Mouse (Mus musculus) 3T3-L1 (cell line): Measurements from ENCODE around the gene Itgb1bp1.
A peak's percentile ranks its signal among the peaks of the same experiment; 100 is the strongest.

ENCODE experiments used
- DNase-seq: peaks from one replicate; pipeline ENCODE4 v3.0.0-alpha.2; 2015; ENCODE audit warnings: low read depth, low spot score

Gene Itgb1bp1

GRCm38 (mm10) chr12:21247711-21248392, 38.2 kb downstream of the Itgb1bp1 start:
- no peak for DNase-seq

- DNase-seq: no peak
Measured at GRCm38 (mm10) chr12:21244375-21244960, 41.6 kb downstream of the Itgb1bp1 start.

- no peak for DNase-seq
Measured at GRCm38 (mm10) chr12:21241965-21242364, 44.1 kb downstream of the Itgb1bp1 start.

- peak; percentile 72 for DNase-seq
Measured at GRCm38 (mm10) chr12:21234560-21234959, 51.5 kb downstream of the Itgb1bp1 start.

GRCm38 (mm10) chr12:21233727-21234126, 52.4 kb downstream of the Itgb1bp1 start:
- DNase-seq: no peak

- no peak for DNase-seq
Measured at GRCm38 (mm10) chr12:21229076-21229918, 56.8 kb downstream of the Itgb1bp1 start.

- no peak for DNase-seq
Measured at GRCm38 (mm10) chr12:21228650-21229049, 57.4 kb downstream of the Itgb1bp1 start.

- DNase-seq: peak; percentile 96
Measured at GRCm38 (mm10) chr12:21227076-21227980, 58.8 kb downstream of the Itgb1bp1 start.

GRCm38 (mm10) chr12:21226316-21226715, 59.8 kb downstream of the Itgb1bp1 start:
- peak; percentile 43 for DNase-seq

- DNase-seq: no peak
Measured at GRCm38 (mm10) chr12:21225358-21225757, 60.7 kb downstream of the Itgb1bp1 start.

- DNase-seq: no peak
Measured at GRCm38 (mm10) chr12:21223923-21224322, 62.2 kb downstream of the Itgb1bp1 start.

- no peak for DNase-seq
Measured at GRCm38 (mm10) chr12:21220596-21220995, 65.5 kb downstream of the Itgb1bp1 start.

- DNase-seq: no peak
Measured at GRCm38 (mm10) chr12:21217776-21218444, 68.2 kb downstream of the Itgb1bp1 start.

- no peak for DNase-seq
Measured at GRCm38 (mm10) chr12:21214551-21215165, 71.4 kb downstream of the Itgb1bp1 start.

- no peak for DNase-seq
Measured at GRCm38 (mm10) chr12:21212876-21213275, 73.2 kb downstream of the Itgb1bp1 start.

- no peak for DNase-seq
Measured at GRCm38 (mm10) chr12:21209273-21209672, 76.8 kb downstream of the Itgb1bp1 start.

GRCm38 (mm10) chr12:21208172-21208795, 77.8 kb downstream of the Itgb1bp1 start:
- DNase-seq: no peak

- DNase-seq: peak; percentile 80
Measured at GRCm38 (mm10) chr12:21207422-21207821, 78.7 kb downstream of the Itgb1bp1 start.

GRCm38 (mm10) chr12:21205799-21206198, 80.3 kb downstream of the Itgb1bp1 start:
- DNase-seq: no peak
